ENCODE assay signal across 33 mouse cellular contexts in genomic region chr7:63483091-63483490, GRCm38 (mm10). TPM values are rescaled to one million over a fixed set of nuclear protein-coding genes. Genes with fewer than 3 reads are reported as not detected.
"Had no signal": no experiment of that assay in that cellular context is flagged by ENCODE, and none has a peak within 500 bp of the region (broad histone marks: within the 10 kb centered on the region; RNA-seq: fewer than 3 reads in every experiment).

No protein-coding gene starts in this region.

- ATAC-seq: hindbrain, postnatal 0 days; intestine, embryonic 16.5 days; liver, postnatal 0 days had no signal

- H3K4me2 ChIP-seq: heart, embryonic 11.5 days; heart, embryonic 13.5 days; heart, embryonic 15.5 days; hindbrain, embryonic 13.5 days; hindbrain, embryonic 15.5 days; kidney, embryonic 15.5 days; limb, embryonic 12.5 days; liver, embryonic 11.5 days; liver, embryonic 13.5 days; liver, embryonic 15.5 days had no signal

- H3K27ac ChIP-seq: heart, adult 2 months; heart, embryonic 13.5 days; heart, embryonic 15.5 days; hindbrain, embryonic 13.5 days; hindbrain, embryonic 15.5 days; hindbrain, postnatal 0 days; kidney, embryonic 15.5 days; left cerebral cortex, adult 2 months; limb, embryonic 10.5 days; limb, embryonic 12.5 days; liver, embryonic 13.5 days; liver, embryonic 15.5 days had no signal

- H3K9me3 ChIP-seq: heart, embryonic 13.5 days; heart, embryonic 15.5 days; hindbrain, embryonic 13.5 days; hindbrain, embryonic 15.5 days; kidney, embryonic 15.5 days; limb, embryonic 10.5 days; limb, embryonic 12.5 days; liver, embryonic 13.5 days; liver, embryonic 15.5 days had no signal

- H3K4me3 ChIP-seq: heart, adult 2 months; heart, embryonic 13.5 days; heart, embryonic 15.5 days; hindbrain, embryonic 13.5 days; hindbrain, embryonic 15.5 days; kidney, embryonic 15.5 days; left cerebral cortex, adult 2 months; limb, embryonic 10.5 days; limb, embryonic 12.5 days; liver, embryonic 13.5 days; liver, embryonic 15.5 days had no signal

- H3K9ac ChIP-seq: heart, embryonic 13.5 days; heart, embryonic 15.5 days; hindbrain, embryonic 13.5 days; hindbrain, embryonic 15.5 days; kidney, embryonic 15.5 days; limb, embryonic 12.5 days; liver, embryonic 13.5 days; liver, embryonic 15.5 days; liver, postnatal 0 days had no signal

- DNase-seq: gastrocnemius, postnatal 14 days; gastrocnemius, postnatal 36 days; heart, adult 2 months; heart, postnatal 14 days; heart, postnatal 36 days; kidney, adult 11 months; kidney, adult 2 months; kidney, adult 9 months; kidney, postnatal 10 days; kidney, postnatal 25 days; kidney, postnatal 4 days; layer of hippocampus, adult 9-11 months; liver; liver, embryonic 13.5 days; liver, postnatal 0 days had no signal

- H3K4me1 ChIP-seq: heart, embryonic 13.5 days; heart, embryonic 15.5 days; hindbrain, embryonic 13.5 days; hindbrain, embryonic 15.5 days; kidney, embryonic 15.5 days; limb, embryonic 10.5 days; limb, embryonic 12.5 days; liver, embryonic 13.5 days; liver, embryonic 15.5 days had no signal

- H3K36me3 ChIP-seq: heart, embryonic 13.5 days; heart, embryonic 15.5 days; hindbrain, embryonic 13.5 days; hindbrain, embryonic 15.5 days; kidney, embryonic 15.5 days; limb, embryonic 10.5 days; limb, embryonic 12.5 days; liver, embryonic 13.5 days; liver, embryonic 15.5 days had no signal

- H3K27me3 ChIP-seq: heart, embryonic 13.5 days; heart, embryonic 15.5 days; hindbrain, embryonic 13.5 days; hindbrain, embryonic 15.5 days; kidney, embryonic 15.5 days; limb, embryonic 12.5 days; liver, embryonic 13.5 days; liver, embryonic 15.5 days had no signal

RNA-seq across cellular contexts. Expression of gene Otud7a, which starts 38.5 kb away (rescaled TPM):
- total RNA-seq: gastrocnemius, adult 18-20 months; gastrocnemius, adult 8-10 months; heart, adult 2 months; heart, postnatal 14 days; hematopoietic stem cell, adult 5-6 weeks had no signal
- polyA plus RNA-seq: gonadal fat pad, adult 2 months; heart, postnatal 0 days; liver, embryonic 13.5 days; liver, postnatal 0 days had no signal
